Mouse (Mus musculus): Measurements from ENCODE around the gene Sin3a.

Sin3a gene

GRCm38 (mm10) chr9:57071801-57072351 is at the start of gene Sin3a:
Gene Sin3a (plus strand): TSS chr9:57072040.
- DNase-seq: peak; percentile 86 to 89

GRCm38 (mm10) chr9:57031756-57032155 is 40.1 kb upstream of the Sin3a start:
- no peak for DNase-seq

- DNase-seq: peak; percentile 81 to 87
Measured at GRCm38 (mm10) chr9:57056237-57056636, 15.6 kb upstream of the Sin3a start.

- peak; percentile 25 to 71 for DNase-seq
Measured at GRCm38 (mm10) chr9:57064164-57064563, 7.7 kb upstream of the Sin3a start.

GRCm38 (mm10) chr9:57068266-57068665 is 3.6 kb upstream of the Sin3a start:
- peak; percentile 21 to 28 for DNase-seq

- DNase-seq: no peak
Measured at GRCm38 (mm10) chr9:57070262-57070661, 1.6 kb upstream of the Sin3a start.

GRCm38 (mm10) chr9:57070800-57071545 is 867 bp upstream of the Sin3a start:
- no peak for DNase-seq

GRCm38 (mm10) chr9:57072526-57072988 is 717 bp downstream of the Sin3a start:
- DNase-seq: no peak

GRCm38 (mm10) chr9:57072989-57073789 is 1.3 kb downstream of the Sin3a start:
- peak; percentile 97 to 100 for DNase-seq

GRCm38 (mm10) chr9:57073790-57074094 is 1.9 kb downstream of the Sin3a start:
- DNase-seq: no peak

- DNase-seq: peak; percentile 38 to 61
Measured at GRCm38 (mm10) chr9:57074171-57074821, 2.5 kb downstream of the Sin3a start.

GRCm38 (mm10) chr9:57074822-57075603 is 3.2 kb downstream of the Sin3a start:
- peak; percentile 81 to 84 for DNase-seq

GRCm38 (mm10) chr9:57075681-57076381 is 4.0 kb downstream of the Sin3a start:
- peak; percentile 98 to 99 for DNase-seq

GRCm38 (mm10) chr9:57076701-57077660 is 5.1 kb downstream of the Sin3a start:
- peak; percentile 93 to 95 for DNase-seq

- peak in 1 of 2 experiments; percentile 25 for DNase-seq
Measured at GRCm38 (mm10) chr9:57082236-57082635, 10.4 kb downstream of the Sin3a start.

GRCm38 (mm10) chr9:57117261-57117755 is 45.5 kb downstream of the Sin3a start:
- DNase-seq: peak; percentile 34 to 42

- DNase-seq: no peak
Measured at GRCm38 (mm10) chr9:57129641-57130040, 57.8 kb downstream of the Sin3a start.

GRCm38 (mm10) chr9:57130577-57131433 is 59.0 kb downstream of the Sin3a start, which contains the start of gene Man2c1:
Gene Man2c1 (plus strand): TSS chr9:57130690.
- peak; percentile 96 to 99 for DNase-seq

GRCm38 (mm10) chr9:57137246-57137645 is 65.4 kb downstream of the Sin3a start:
- no peak for DNase-seq
